Mouse (Mus musculus) gastrocnemius, adult 8-10 months (tissue): ENCODE results near the gene Acox2. TPM values are rescaled to one million over a fixed set of nuclear protein-coding genes. Genes with fewer than 3 reads are reported as not detected.
A peak's percentile ranks its signal among the peaks of the same experiment; 100 is the strongest.
"Not testable (repeated sequence)": the region's sequence is repeated elsewhere in the genome, so short reads cannot be mapped to it uniquely, and the experiment has no call there.

ENCODE experiments used
- DNase-seq, 2 experiments: peaks; one replicate each; pipeline ENCODE4 v3.0.0; 2022; ENCODE audit warnings: low spot score in 2 of 2
- total RNA-seq, 4 experiments: library from RNA; stranded (reverse); gene quantifications; 2 replicates each; pipeline ENCODE4 v1.2.4; 2022

Gene Acox2
- total RNA-seq: under 1 TPM in 2 of 4 experiments, not detected in 2; 0.56 to 0.99 TPM

DNA sequence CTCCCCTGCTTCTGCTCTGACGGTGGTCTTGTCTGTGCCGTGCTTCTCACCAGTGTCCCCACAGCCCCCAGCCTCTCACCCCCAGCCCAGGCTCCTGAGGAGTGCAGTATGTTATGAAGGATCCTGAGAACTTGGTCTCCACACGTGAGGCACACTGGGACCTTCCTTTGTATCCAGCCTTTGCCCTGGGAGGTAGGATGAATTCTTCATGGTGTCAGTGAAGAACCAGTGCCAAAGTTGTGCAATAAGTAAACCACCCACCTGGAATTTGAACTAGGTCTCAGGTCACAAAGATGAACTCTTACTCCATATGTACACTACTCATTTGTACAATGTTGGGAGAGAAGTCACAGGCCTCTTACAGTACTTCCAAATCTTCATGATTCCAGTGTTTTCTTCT is at the start of gene Acox2:
TSS of gene Acox2 (minus strand) at position 188 of the 400 bp plus-strand sequence.
- DNase-seq: no peak

DNA sequence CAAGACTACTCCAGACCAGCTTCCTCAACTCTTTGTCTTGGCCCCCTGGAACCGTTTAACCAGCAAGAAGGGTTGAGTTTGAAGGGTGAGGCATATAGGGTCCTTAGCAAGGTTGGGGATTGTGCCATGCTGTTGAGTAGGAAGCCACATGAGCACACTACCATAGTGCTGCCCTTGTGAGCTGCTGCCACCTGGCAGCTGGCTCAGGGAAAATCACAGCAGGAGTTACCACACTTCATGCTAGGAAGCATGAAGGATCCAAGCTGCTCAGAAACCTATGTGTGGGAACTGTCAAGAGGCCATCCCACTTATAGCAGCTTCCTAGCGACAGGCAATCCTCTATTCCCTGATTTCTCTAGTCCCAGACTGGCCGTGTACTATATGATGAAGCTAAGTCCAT is 49.5 kb upstream of the Acox2 start:
- no peak for DNase-seq

DNA sequence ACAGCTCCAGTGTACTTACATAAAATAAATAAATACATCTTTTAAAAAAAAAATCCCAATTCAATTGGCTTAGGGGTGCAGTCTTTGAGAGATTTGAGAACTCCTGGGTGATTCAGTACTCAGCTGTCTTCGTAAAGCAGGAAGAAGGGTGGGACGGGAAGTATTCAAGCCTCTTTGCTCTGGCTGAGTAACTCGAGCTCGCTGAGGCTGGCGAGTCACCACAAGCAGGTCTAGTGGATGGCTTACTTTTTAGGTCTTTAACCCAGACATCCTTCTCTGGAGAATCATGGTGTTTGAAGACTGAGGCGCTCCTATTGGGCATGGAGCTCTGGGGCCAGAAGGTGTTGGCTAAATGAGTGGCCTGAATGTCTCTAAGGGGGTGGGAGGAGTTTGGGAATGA is 47.7 kb upstream of the Acox2 start:
- no peak for DNase-seq

DNA sequence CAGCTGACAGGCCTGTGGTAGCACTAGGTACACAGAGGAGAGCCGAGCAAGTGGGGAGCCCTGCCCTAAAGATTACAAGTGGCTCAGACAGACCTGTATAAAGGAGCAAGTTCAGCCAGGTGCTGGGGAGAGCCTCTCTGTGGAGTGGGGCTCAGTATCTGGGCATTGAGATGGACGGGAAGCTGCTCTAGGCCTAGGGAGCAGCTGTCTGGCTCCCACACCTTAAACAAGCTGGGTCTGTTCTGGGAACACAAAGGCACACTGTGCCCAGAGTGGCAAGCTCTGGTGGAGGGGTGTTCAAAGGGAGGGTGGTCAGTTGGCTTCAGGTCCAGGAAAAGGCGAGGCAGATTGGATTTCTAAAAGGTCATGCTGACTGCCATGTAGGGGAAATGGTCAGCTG is 45.9 kb upstream of the Acox2 start:
- DNase-seq: no peak

DNA sequence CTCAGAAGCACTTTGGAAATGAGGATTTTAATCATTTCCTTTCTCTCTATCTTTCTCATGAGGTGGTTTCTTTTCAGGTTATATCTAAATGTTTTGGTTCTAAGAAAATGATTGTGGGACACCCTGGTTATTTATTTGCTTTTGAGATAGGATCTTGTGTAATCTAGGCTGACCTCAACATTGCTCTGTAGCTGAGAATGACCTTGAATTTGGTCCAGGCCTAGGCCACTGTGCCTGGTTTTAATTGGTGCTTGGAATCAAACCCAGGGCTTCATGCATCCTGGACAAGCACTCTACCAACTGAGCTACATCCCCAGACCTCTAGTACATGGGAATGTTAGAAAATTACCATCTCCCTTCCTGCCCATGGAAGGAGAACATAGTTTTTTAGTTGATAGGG is 44.9 kb upstream of the Acox2 start:
- DNase-seq: no peak

DNA sequence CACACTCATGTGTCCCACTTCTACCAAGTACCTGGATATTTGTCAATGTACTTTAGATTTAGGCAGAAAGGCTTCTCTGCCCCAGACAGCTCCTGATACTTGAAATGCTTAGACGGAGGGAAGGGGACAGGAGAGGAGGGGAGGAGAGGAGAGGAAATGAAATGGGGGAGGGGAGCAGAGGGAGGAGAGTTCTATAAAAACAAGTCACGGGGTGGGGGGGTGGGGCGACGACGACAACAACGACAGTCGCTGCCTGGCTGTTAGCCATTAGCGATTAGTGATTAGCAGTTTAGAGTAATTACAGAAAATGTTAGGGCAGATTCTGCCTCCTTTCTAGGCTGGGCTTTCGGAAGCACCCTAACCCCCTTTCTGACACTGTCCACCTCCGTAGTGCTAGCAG is 43.5 kb upstream of the Acox2 start:
- no peak for DNase-seq

DNA sequence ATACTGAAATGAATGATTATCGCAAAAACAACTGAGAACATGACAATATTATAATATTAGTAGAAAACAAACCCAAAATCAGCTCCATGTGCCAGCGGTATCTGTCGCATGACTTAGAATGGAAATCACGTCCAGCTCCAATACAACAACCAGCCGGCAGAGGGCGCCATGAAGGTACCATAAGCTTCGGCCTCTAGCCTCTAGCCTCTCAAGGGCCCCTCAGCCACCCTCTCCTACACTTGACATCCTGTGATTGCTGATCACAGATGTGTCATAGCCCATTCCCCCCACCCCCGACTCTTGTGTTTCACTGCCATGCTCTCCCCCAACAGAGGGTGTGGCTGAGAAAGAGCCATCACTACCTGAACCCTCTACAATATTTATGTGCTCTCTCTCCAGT is 41.1 kb upstream of the Acox2 start:
- DNase-seq: peak; percentile 26 to 41

DNA sequence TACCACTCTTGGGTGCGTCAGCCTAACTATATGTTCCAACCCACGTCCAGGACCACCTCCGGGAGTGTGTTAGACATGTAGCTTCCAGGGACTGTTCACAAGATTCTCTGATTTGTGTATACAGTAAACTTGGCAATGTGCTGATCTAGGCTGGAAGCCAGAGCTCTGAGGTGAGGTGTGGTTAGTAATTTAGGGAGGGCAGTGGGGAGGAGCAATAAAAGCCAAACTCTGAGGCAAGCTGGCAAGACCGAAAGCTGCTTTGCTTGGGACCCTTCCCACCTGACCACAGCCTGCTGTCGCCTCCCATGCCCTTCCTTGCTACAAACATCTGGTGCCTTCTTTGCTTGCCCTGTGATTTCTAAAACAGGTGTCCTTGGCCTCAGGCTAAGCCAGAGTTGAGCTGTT is 38.7 kb upstream of the Acox2 start:
- DNase-seq: no peak

DNA sequence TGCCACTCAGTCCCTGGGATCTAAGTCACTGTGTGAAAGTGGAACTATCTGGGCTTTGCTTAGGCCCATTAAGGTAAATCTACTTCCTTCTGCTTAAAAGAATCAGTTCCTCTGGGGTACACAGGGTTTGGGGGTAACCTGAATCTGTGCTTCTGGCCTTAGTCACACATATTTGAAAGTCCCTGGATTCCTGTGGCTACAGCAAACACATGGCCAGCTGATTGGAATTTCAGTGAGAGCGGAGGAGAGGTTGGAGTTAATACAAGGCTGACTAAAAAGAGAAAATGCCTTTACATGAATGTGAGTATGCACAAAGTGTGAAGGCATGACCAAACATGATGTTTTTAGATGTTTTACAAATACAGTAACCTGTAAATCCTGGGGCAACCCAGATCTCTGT is 35.1 kb upstream of the Acox2 start:
- DNase-seq: no peak

DNA sequence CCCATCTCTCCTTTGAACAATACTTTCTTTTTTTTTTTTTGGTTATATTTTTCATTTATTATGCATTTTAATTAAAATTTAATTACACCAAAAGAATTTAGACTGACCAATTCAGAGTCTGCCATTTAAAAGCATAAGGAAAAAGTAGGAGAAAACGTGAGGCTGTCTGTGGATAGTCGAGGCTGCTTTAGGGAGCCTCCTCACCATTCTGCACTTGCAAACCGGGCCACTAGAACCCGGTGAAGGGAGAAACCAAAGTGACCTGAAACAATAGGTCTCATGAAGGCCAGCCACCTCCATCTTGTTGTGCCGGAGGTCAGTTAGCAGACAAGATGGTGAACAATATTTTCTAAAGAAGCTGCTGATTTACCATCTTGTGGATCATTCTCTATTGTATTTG is 27.4 kb upstream of the Acox2 start:
- peak; percentile 8 to 83 for DNase-seq

DNA sequence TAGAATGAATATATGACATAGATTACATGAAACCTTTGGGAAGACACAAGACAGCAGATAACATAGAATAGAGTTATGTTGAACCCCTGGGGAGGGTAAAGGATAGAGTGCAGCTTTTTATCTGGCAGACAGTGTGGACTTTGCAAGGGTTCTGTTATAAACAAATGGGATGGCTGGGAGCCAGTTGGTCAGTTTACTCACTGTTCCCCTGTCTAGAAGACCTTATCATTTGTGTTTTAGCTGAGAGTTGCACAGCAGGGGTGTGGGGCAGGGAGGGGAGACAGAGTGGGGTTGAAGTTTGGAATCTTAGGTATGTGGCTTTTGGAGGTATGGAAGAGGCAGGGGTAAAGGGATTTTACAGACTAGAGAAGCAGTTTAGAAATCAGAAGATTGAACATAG is 24.6 kb upstream of the Acox2 start:
- no peak for DNase-seq

DNA sequence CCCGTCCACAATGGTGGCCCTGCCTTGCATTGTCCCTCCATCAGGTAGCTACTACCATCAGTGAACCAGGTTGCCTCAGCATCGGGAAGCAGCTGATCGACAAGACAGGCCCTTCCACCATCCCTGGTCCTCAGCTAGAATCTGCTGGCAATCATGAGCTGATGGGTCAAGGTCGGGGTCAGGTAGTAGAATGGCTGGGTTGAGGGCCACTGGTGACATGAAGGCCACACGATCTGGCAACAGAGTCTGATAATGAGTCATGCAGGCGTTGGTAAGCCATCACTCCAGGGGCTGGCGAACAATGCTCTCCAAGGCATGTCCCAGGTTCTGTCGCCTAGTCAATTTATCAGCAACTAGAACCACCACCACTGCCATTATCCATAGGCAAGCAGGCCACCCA is 12.1 kb upstream of the Acox2 start:
- not testable (repeated sequence) for DNase-seq

DNA sequence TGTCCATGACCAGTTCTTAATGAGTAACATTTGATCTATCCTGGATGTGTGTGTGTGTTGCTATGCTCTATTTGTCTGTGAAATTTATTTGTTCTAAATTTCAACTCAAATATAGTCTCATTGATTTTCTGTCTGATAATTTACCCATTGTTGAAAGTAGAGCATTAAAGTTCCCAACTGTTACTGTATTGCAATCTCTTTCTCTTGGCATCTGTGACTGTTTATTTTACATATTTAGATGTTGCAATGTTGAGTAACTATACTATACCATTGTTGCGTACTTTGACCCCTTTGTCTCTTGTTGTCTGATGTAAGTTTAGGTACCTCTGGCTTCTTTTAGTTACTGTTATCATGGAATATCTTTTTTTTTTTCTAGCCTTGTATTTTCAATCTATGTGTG is 5.2 kb upstream of the Acox2 start:
- no peak for DNase-seq

DNA sequence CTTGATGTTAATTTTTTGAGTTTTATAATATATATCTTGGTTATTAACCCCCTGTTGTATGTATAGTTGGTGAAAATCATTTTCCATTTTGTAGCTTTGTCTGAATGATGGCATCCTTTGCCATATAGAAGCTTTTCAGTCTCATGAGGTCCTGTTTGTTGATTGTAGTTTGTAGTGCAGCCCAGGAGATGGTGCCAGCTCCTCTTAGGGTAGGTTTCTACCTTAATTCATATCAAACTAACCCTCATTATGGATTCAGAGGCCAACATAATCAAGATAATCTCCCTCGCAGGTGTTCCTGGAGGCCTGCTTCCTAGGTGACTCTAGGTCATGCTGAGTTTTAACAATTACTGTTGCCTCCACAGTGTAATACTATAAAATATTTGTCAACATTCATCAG is 3.1 kb upstream of the Acox2 start:
- DNase-seq: no peak

DNA sequence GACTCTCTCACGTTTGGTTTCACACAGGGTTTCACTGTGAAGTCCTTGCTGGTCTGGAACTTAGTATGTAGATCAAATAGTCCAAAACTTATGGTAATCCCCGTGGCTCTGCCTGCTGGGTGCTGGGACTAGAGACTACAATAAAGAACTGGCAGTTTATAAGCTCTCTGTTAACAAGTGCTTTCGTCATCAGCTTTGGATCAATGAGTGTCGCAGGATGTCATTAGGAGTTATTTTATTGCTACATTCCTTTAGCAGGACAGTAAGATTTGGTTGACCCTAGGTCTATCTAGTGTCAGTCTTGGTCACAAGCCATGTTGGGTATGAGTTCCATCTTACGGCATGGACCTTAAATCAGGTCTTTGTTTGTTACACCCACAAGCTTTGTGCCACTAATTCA is 1.1 kb upstream of the Acox2 start:
- DNase-seq: no peak

DNA sequence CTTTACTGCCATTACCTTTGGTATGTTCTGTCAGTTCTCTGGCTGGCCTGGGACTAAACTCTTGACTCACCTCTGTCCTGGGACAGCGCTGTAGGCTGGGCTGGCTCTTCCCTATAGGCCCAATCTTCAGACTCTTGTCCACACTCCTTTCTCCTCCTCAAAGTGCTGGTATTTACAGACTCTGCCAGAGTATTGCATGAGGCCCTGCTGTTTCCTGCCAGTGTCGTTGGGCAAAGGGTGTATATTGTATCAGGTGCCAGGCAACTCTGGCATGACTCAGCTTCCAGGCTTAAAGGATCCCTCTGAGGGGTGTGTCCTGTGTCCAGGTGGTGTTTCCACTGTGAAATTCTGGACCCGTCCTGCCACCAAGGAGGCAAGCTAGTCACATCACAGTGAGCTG is 401 bp downstream of the Acox2 start:
- DNase-seq: no peak

DNA sequence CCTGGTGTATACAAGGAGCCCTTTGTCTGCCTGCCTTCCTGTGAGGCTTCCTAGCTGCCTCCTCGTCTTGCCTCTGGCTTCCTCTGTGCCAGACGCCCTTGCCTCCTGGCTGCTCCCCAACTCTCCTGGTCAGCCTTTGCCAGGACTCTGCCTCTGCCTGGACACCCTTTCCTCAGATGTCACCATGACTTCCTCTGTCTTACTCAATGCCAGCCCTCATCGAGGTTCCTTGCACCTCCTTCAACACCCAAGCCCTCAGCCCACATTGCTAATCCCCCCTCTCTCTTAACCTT is 872 bp downstream of the Acox2 start:
- peak in 1 of 2 experiments; percentile 17 for DNase-seq

DNA sequence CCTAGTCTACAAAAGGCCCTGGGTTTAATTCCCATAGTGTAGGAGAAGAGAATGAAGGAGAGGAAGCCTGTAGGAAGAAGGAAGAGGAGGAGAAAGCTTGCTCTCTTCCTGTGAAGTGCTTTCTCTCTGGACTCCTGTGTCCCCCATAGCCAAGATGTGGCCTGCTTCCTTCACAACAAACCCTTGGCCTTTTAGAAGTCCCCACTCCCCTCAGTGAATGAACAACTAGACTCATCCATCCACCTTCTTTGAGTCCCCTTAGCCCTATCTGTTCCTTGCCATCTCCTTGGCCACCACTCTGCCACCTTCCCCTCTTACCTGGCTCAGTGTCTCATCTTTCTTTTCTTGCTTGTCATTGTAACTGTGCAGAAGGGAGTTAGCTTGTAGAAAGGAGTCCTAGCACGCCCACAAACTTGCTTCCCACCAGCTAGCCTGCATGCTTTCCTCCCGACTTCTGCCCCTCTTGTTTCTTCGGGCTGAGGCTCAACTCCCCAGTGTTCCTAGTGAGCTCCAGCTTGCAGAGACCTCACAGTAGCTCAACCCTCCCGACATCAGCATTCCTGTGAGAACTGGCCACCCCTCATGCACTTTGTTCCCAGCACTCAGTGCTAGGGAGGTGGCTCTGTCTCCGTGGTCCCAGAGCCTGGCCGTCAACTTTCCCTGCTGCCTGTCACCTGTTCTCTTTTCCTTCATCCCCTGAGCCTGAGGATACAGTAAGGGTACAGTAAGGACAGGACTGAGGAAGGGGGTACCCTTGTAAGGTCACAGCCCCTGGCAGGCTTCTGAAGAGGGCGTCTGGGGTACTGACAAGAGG is 1.4 kb downstream of the Acox2 start:
- no peak for DNase-seq

DNA sequence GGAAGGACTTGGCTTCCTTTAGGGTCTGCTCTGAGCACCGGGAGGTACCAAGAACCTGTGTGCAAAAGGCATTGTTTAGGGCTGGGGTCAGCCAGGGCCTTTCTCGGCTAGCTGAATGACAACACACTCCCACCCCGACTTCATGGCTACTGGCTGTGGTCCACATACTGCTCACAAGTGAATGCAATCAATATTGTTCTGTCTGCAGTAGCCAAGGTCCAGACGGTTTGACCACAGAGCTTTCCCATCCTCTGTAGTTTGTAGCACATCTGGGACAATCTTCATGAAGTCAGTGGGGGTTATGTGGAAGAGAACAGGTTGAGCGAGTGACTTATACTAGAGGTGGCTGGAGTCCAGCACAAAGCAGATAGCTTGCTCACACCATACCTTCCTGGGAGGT is 2.3 kb downstream of the Acox2 start:
- DNase-seq: no peak

DNA sequence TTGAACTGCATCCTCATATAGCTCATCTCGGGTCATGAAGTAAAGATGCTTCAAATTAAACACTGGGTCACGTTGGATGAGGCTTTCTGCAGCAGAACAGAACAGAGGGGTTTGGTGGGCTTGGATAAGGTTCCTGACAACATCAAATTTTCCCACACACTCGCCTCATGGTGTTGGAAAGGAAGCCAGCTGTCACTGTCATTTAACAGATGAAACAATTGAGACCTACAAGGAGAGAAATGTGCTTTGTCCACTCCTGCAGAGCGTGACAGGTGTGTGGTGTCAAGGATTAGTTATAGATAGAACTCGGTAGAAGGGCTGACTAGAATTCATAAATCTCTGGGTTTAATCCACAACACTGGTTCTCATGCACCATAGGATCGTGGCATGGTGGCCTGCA is 3.1 kb downstream of the Acox2 start:
- no peak for DNase-seq

DNA sequence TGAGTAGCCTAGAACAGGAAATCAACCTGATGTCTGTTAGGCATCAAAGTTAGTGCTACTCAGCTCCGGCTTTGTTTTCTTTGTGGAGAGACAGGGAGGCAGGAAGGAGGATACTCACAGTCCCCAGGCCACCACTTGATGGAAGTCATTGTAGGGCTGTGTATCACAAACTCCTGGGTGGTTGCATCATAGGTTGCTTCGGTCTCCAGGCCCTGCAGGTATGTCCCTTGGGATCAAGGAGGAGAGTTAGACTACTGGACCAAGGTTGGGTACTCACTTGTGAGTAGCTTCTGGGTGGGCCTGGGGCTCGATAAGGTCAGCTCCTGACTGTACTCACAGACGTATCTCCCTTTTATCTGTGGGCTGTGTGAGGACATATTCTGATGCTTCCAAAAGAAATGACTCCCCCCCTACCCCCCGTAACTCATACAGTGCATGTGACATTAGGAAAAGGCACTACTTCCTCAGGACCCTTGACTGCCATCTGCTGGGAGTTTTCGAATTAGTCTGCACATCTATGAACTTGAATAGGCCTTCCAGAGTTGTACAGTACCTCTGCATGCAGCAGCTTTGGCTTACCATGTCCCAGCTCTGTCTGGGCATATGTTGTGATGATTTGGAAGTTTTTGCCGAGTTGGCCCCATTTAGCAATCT is 4.0 kb downstream of the Acox2 start:
- no peak for DNase-seq

DNA sequence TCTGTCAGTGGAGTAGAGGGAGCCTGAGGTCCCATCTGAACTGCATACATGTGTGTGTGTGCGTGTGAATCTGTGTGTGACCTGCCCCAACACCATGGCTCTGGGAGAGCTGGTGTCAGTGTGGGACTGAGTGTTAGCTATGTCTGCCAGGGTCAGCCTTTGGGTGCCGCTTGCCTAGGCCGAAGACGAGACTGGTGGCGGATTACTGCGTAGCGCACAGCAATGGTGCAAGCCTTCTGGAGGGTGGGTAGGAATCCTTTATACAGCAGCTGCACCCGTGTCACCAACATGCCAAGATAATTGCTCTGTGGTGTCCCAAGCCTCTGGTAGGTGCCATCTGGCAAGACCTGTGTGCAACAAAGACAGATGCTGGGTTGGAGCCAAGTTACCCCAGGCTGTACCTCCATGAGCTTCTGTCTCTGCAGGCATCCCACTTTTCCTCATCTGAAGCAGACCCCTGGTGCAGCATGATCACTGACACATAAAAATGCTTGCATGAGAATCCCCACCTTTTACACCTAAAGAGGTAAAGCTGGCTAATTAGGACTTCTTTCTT is 7.7 kb downstream of the Acox2 start:
- no peak for DNase-seq
